Mouse (Mus musculus): ENCODE measurements around the gene Prpf6. TPM values are rescaled to one million over a fixed set of nuclear protein-coding genes. Genes with fewer than 3 reads are reported as not detected.

The Prpf6 gene
- polyA plus RNA-seq, 1 experiment from 2014 or later = 23.8 TPM

- H3K9me3 ChIP-seq (replicated peaks) = no peaks in the 10 kb centered on the region
- no peak for ATAC-seq (ENCODE audit: insufficient read depth)
- H3K27ac ChIP-seq (replicated peaks) = peak within 1 kb of the TSS; percentile 51; the same call in 1 of the 2 replicates
- no peaks in the 10 kb centered on the region for H3K36me3 ChIP-seq (replicated peaks)
- WGBS (ENCODE audit: insufficient replicate concordance) = 1% methylated on average over 71 of the region's 71 CpGs
- peaks cover 46% of the 10 kb centered on the region for H3K27me3 ChIP-seq
- peak within 1 kb of the TSS; percentile 90 for H3K4me2 ChIP-seq
- peak within 1 kb of the TSS; percentile 57 for H3K9ac ChIP-seq
- H3K4me3 ChIP-seq (replicated peaks) = peak within 1 kb of the TSS; percentile 64
- H3K4me1 ChIP-seq (replicated peaks) = peaks cover 47% of the 10 kb centered on the region
These were observed 7.0 kb downstream of the Prpf6 start, which contains the start of gene Samd10 for GRCm38 (mm10) chr2:181598454-181599351. TSS of gene Samd10 (minus strand) at chr2:181599212.

- no peak for ATAC-seq (ENCODE audit: insufficient read depth)
- peak overlapping the region; percentile 79; the same call in 1 of the 2 replicates for H3K27ac ChIP-seq (replicated peaks)
- peaks cover 47% of the 10 kb centered on the region for H3K4me1 ChIP-seq (replicated peaks)
- H3K9ac ChIP-seq = peak overlapping the region; percentile 93; the same call in 1 of the 2 replicates
- 69% methylated on average over 6 of the region's 6 CpGs for WGBS (ENCODE audit: insufficient replicate concordance)
- no peaks in the 10 kb centered on the region for H3K9me3 ChIP-seq (replicated peaks)
- peak overlapping the region; percentile 88 for H3K4me2 ChIP-seq
- peak overlapping the region; percentile 86 for H3K4me3 ChIP-seq (replicated peaks)
- H3K27me3 ChIP-seq = peaks cover 44% of the 10 kb centered on the region
- no peaks in the 10 kb centered on the region for H3K36me3 ChIP-seq (replicated peaks)
These were observed 8.6 kb downstream of the Prpf6 start for GRCm38 (mm10) chr2:181600226-181600758.

GRCm38 (mm10) chr2:181600828-181601750 lies 9.4 kb downstream of the Prpf6 start:
- WGBS (ENCODE audit: insufficient replicate concordance) = 1% methylated on average over 57 of the region's 57 CpGs
- Histone ChIP-seq H3K36me3 (replicated peaks) (no peaks in the 10 kb centered on the region), H3K4me2 (peak overlapping the region; percentile 88), H3K27ac (replicated peaks) (peak overlapping the region; percentile 87), H3K4me1 (replicated peaks) (peaks cover 47% of the 10 kb centered on the region), H3K9ac (peak overlapping the region; percentile 93), H3K27me3 (peaks cover 37% of the 10 kb centered on the region), H3K9me3 (replicated peaks) (no peaks in the 10 kb centered on the region), H3K4me3 (replicated peaks) (peak overlapping the region; percentile 86)
- peak; percentile 93 for ATAC-seq (ENCODE audit: insufficient read depth)

- Histone ChIP-seq H3K36me3 (replicated peaks) (no peaks in the 10 kb centered on the region), H3K9ac (peak overlapping the region; percentile 93), H3K9me3 (replicated peaks) (no peaks in the 10 kb centered on the region), H3K27me3 (peaks cover 34% of the 10 kb centered on the region), H3K4me3 (replicated peaks) (peak overlapping the region; percentile 86), H3K4me2 (peak overlapping the region; percentile 88), H3K27ac (replicated peaks) (peak overlapping the region; percentile 87), H3K4me1 (replicated peaks) (peaks cover 47% of the 10 kb centered on the region)
- 25% methylated on average over 10 of the region's 10 CpGs for WGBS (ENCODE audit: insufficient replicate concordance)
- ATAC-seq (ENCODE audit: insufficient read depth) = no peak
These were observed 10.1 kb downstream of the Prpf6 start for GRCm38 (mm10) chr2:181601751-181602145.

GRCm38 (mm10) chr2:181602367-181602766 lies 10.7 kb downstream of the Prpf6 start:
- H3K4me2 ChIP-seq = peak overlapping the region; percentile 88
- no peaks in the 10 kb centered on the region for H3K9me3 ChIP-seq (replicated peaks)
- ATAC-seq (ENCODE audit: insufficient read depth) = no peak
- H3K9ac ChIP-seq = no peak overlapping the region
- H3K4me1 ChIP-seq (replicated peaks) = peaks cover 46% of the 10 kb centered on the region
- H3K4me3 ChIP-seq (replicated peaks) = peak overlapping the region; percentile 86
- H3K27ac ChIP-seq (replicated peaks) = no peak overlapping the region
- no peaks in the 10 kb centered on the region for H3K36me3 ChIP-seq (replicated peaks)
- 45% methylated on average over 4 of the region's 4 CpGs for WGBS (ENCODE audit: insufficient replicate concordance)
- peaks cover 30% of the 10 kb centered on the region for H3K27me3 ChIP-seq

DNA sequence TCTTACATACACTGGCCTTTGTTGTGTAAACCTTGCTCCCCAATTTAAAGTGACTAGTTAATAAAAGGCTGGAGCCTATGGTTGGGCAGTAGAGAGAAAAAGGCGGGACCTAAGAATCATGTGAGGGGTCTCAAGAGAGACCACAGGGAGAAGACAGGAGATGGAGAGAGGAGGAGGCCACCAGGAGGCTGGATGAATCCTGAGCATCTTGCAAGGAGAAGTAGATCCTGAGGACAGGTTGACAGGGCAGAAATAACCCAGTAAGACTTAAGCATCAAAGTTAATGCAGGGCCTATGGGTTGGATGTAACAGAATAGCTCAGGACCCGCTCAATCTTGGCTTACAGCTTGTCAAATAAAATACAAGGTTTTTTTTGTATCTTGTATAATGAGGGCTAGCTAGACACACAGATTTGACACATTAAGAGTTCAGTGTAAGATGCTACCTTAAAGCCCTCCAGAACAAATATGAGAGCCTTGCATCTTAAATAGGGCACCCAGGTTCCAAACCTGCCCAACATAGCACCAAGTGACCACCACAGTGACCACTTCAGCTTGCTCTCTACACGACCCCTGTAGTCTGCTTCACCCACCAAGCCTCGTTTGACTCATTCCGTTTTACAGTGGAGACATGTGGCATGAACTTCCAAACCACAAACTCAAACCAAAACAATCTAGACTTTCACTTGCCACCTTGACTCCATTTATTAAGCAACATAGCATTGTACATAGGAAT lies 27.3 kb downstream of the Prpf6 start:
- Histone ChIP-seq H3K27me3 (no peaks in the 10 kb centered on the region), H3K9me3 (replicated peaks) (no peaks in the 10 kb centered on the region), H3K27ac (replicated peaks) (no peak overlapping the region), H3K4me3 (replicated peaks) (no peak overlapping the region), H3K4me2 (no peak overlapping the region), H3K4me1 (replicated peaks) (no peaks in the 10 kb centered on the region), H3K9ac (no peak overlapping the region), H3K36me3 (replicated peaks) (peaks cover 48% of the 10 kb centered on the region)
- 69% methylated on average over 5 of the region's 5 CpGs for WGBS (ENCODE audit: insufficient replicate concordance)
- no peak for ATAC-seq (ENCODE audit: insufficient read depth)

- Histone ChIP-seq H3K4me1 (replicated peaks) (0 out of 2 replicates have a peak, but pooled peaks cover 4% of the 10 kb centered on the region), H3K4me3 (replicated peaks) (no peak overlapping the region), H3K9me3 (replicated peaks) (no peaks in the 10 kb centered on the region), H3K36me3 (replicated peaks) (peaks cover 60% of the 10 kb centered on the region), H3K27ac (replicated peaks) (no peak overlapping the region), H3K27me3 (no peaks in the 10 kb centered on the region), H3K9ac (no peak overlapping the region), H3K4me2 (no peak overlapping the region)
- ATAC-seq (ENCODE audit: insufficient read depth) = no peak
These were observed 31.7 kb downstream of the Prpf6 start for GRCm38 (mm10) chr2:181623401-181623800.

- H3K9ac ChIP-seq = no peak overlapping the region
- 0 out of 2 replicates have a peak, but pooled peaks cover 4% of the 10 kb centered on the region for H3K4me1 ChIP-seq (replicated peaks)
- no peak for ATAC-seq (ENCODE audit: insufficient read depth)
- no peaks in the 10 kb centered on the region for H3K27me3 ChIP-seq
- peaks cover 53% of the 10 kb centered on the region for H3K36me3 ChIP-seq (replicated peaks)
- H3K4me3 ChIP-seq (replicated peaks) = no peak overlapping the region
- no peaks in the 10 kb centered on the region for H3K9me3 ChIP-seq (replicated peaks)
- H3K4me2 ChIP-seq = no peak overlapping the region
- no peak overlapping the region for H3K27ac ChIP-seq (replicated peaks)
These were observed 36.8 kb downstream of the Prpf6 start for GRCm38 (mm10) chr2:181628471-181628870.

- 86% methylated on average over 6 of the region's 6 CpGs for WGBS (ENCODE audit: insufficient replicate concordance)
These were observed 41.0 kb downstream of the Prpf6 start for GRCm38 (mm10) chr2:181632624-181633023.

GRCm38 (mm10) chr2:181635865-181636264 lies 44.2 kb downstream of the Prpf6 start:
- no peak overlapping the region for H3K4me2 ChIP-seq
- peaks cover 87% of the 10 kb centered on the region for H3K36me3 ChIP-seq (replicated peaks)
- H3K4me1 ChIP-seq (replicated peaks) = no peaks in the 10 kb centered on the region
- no peaks in the 10 kb centered on the region for H3K9me3 ChIP-seq (replicated peaks)
- ATAC-seq (ENCODE audit: insufficient read depth) = no peak
- H3K27me3 ChIP-seq = no peaks in the 10 kb centered on the region
- H3K9ac ChIP-seq = no peak overlapping the region
- 78% methylated on average over 3 of the region's 3 CpGs for WGBS (ENCODE audit: insufficient replicate concordance)
- H3K4me3 ChIP-seq (replicated peaks) = no peak overlapping the region
- no peak overlapping the region for H3K27ac ChIP-seq (replicated peaks)

More at GRCm38 (mm10) chr2:181632624-181633023, 41.0 kb downstream of the Prpf6 start:
- H3K4me3 ChIP-seq (replicated peaks) = no peak overlapping the region
- no peaks in the 10 kb centered on the region for H3K27me3 ChIP-seq
- no peak overlapping the region for H3K27ac ChIP-seq (replicated peaks)
- H3K36me3 ChIP-seq (replicated peaks) = peaks cover 66% of the 10 kb centered on the region
- H3K9me3 ChIP-seq (replicated peaks) = no peaks in the 10 kb centered on the region
- H3K9ac ChIP-seq = no peak overlapping the region
- ATAC-seq (ENCODE audit: insufficient read depth) = no peak
- 0 out of 2 replicates have a peak, but pooled peaks cover 2% of the 10 kb centered on the region for H3K4me1 ChIP-seq (replicated peaks)
- no peak overlapping the region for H3K4me2 ChIP-seq

Measured in liver, embryonic 15.5 days (tissue).